8 mouse cellular contexts compared by ENCODE assay signal in genomic region chr3:96243921-96244572, GRCm38 (mm10). TPM values are rescaled to one million over a fixed set of nuclear protein-coding genes. Genes with fewer than 3 reads are reported as not detected.
DNase-seq lines count a peak whose midpoint lies in the region; ATAC-seq and TF ChIP-seq lines count a peak whose summit lies in the region.

No protein-coding gene starts in this region.

- no peak for TF ChIP-seq POLR2A in spleen, adult 2 months (IDR thresholded peaks at IDR 0.05; ENCODE audit: low read depth, low read length)

- 64% methylated on average over 7 of the region's 7 CpGs for WGBS in spleen, adult 2 months
- 81% methylated on average over 7 of the region's 7 CpGs for WGBS in forebrain, embryonic 13.5 days
- WGBS in kidney, embryonic 15.5 days, result 73% methylated on average over 7 of the region's 7 CpGs
- WGBS in neural tube, embryonic 12.5 days, result 80% methylated on average over 7 of the region's 7 CpGs

- no peaks in the 10 kb centered on the region for H3K36me3 ChIP-seq in spleen, adult 2 months (ENCODE audit: control insufficient read depth, insufficient read depth, low read length)
- no peaks in the 10 kb centered on the region for H3K36me3 ChIP-seq in forebrain, embryonic 13.5 days (ENCODE audit: poor library complexity, severe bottlenecking)
- no peaks in the 10 kb centered on the region for H3K36me3 ChIP-seq in kidney, embryonic 15.5 days
- no peaks in the 10 kb centered on the region for H3K36me3 ChIP-seq in neural tube, embryonic 12.5 days

- ATAC-seq in forebrain, embryonic 13.5 days, result no peak
- ATAC-seq in kidney, embryonic 15.5 days (replicated peaks; ENCODE audit: low FRiP score), result no peak
- no peak for ATAC-seq in neural tube, embryonic 12.5 days (ENCODE audit: low FRiP score, low read depth)
- no peak for ATAC-seq in megakaryocyte progenitor cell, adult 5-6 weeks (replicated peaks; ENCODE audit: poor library complexity)

- intact Hi-C loops in left cerebral cortex, postnatal 4 days (cut with DNase I), result no loop called here

- peaks cover 9% of the 10 kb centered on the region; the same call in 1 of the 2 replicates for H3K4me1 ChIP-seq in spleen, adult 2 months (ENCODE audit: control insufficient read depth, insufficient read depth, insufficient read length)
- peaks cover 41% of the 10 kb centered on the region for H3K4me1 ChIP-seq in forebrain, embryonic 13.5 days
- H3K4me1 ChIP-seq in kidney, embryonic 15.5 days, result peaks cover 35% of the 10 kb centered on the region
- H3K4me1 ChIP-seq in neural tube, embryonic 12.5 days, result peaks cover 16% of the 10 kb centered on the region

- no peak overlapping the region; the same call in 1 of the 2 replicates for H3K4me3 ChIP-seq in spleen, adult 2 months (ENCODE audit: extremely low read depth, insufficient read depth, insufficient read length)
- H3K4me3 ChIP-seq in forebrain, embryonic 13.5 days, result no peak overlapping the region
- 0 out of 2 replicates have a peak overlapping the region, but pooled peaks have one; percentile 54 for H3K4me3 ChIP-seq in kidney, embryonic 15.5 days (replicated peaks)
- H3K4me3 ChIP-seq in neural tube, embryonic 12.5 days, result no peak overlapping the region

- DNase-seq in spleen, adult 2 months (ENCODE audit: low read depth in 1 of 2, low spot score in 2 of 2), result no peak
- no peak for DNase-seq in spleen, adult 12 weeks (ENCODE audit: low spot score)
- DNase-seq in left cerebral cortex, postnatal 4 days, result no peak
- DNase-seq in testis, postnatal 10 days (ENCODE audit: low spot score), result no peak

- no peak for TF ChIP-seq CTCF in spleen, adult 2 months (IDR thresholded peaks at IDR 0.05; ENCODE audit: extremely low read depth, insufficient read depth, insufficient read length, insufficient replicate concordance)

- H3K9ac ChIP-seq in forebrain, embryonic 13.5 days, result peak overlapping the region; percentile 79
- H3K9ac ChIP-seq in kidney, embryonic 15.5 days, result peak overlapping the region; percentile 67; the same call in 1 of the 2 replicates
- peak overlapping the region; percentile 68; the same call in 1 of the 2 replicates for H3K9ac ChIP-seq in neural tube, embryonic 12.5 days

- H3K27ac ChIP-seq in spleen, adult 2 months (ENCODE audit: insufficient read depth, low read length), result peak overlapping the region; percentile 98
- H3K27ac ChIP-seq in forebrain, embryonic 13.5 days, result peak overlapping the region; percentile 96; the same call in 1 of the 2 replicates
- peak overlapping the region; percentile 100 for H3K27ac ChIP-seq in kidney, embryonic 15.5 days
- H3K27ac ChIP-seq in neural tube, embryonic 12.5 days, result peak overlapping the region; percentile 92; the same call in 1 of the 2 replicates

- no peaks in the 10 kb centered on the region for H3K9me3 ChIP-seq in forebrain, embryonic 13.5 days (replicated peaks)
- H3K9me3 ChIP-seq in kidney, embryonic 15.5 days (replicated peaks), result no peaks in the 10 kb centered on the region
- no peaks in the 10 kb centered on the region for H3K9me3 ChIP-seq in neural tube, embryonic 12.5 days

- no peaks in the 10 kb centered on the region for H3K27me3 ChIP-seq in spleen, adult 2 months (ENCODE audit: control insufficient read depth, insufficient read depth, low read length)
- no peaks in the 10 kb centered on the region for H3K27me3 ChIP-seq in forebrain, embryonic 13.5 days
- H3K27me3 ChIP-seq in kidney, embryonic 15.5 days, result no peaks in the 10 kb centered on the region
- no peaks in the 10 kb centered on the region for H3K27me3 ChIP-seq in neural tube, embryonic 12.5 days (replicated peaks)

- peak overlapping the region; percentile 70 for H3K4me2 ChIP-seq in forebrain, embryonic 13.5 days
- H3K4me2 ChIP-seq in kidney, embryonic 15.5 days, result peak overlapping the region; percentile 66
- H3K4me2 ChIP-seq in neural tube, embryonic 12.5 days (replicated peaks), result peak overlapping the region; percentile 64

RNA-seq across cellular contexts. Expression of gene Hist2h2aa1, which starts 1.2 kb away (rescaled TPM):
- polyA plus RNA-seq in spleen, adult 2 months (2012; rRNA removed), result 95.6 and 174 TPM in 2 replicates
- polyA plus RNA-seq in forebrain, embryonic 13.5 days (2015; fragmentation: Nextera tagmentation; extraction: Ambion mirVana), result 46.4 and 48.0 TPM in 2 replicates
- 28.0 and 29.7 TPM in 2 replicates for polyA plus RNA-seq in kidney, embryonic 15.5 days (2015; fragmentation: Nextera tagmentation; extraction: Ambion mirVana)
- 19.2 and 21.1 TPM in 2 replicates for polyA plus RNA-seq in neural tube, embryonic 12.5 days (2016; fragmentation: Nextera tagmentation; extraction: Ambion mirVana)
- not detected in 2 replicates for total RNA-seq in megakaryocyte progenitor cell, adult 5-6 weeks (2015)
- 7,846 and 10,813 TPM in 2 replicates for total RNA-seq in megakaryocyte progenitor cell, adult 5-6 weeks (2017)
- 10 to 100 TPM in 1 of 2 experiments, 1 to 10 TPM in 1; 9.5 to 10.0 TPM for total RNA-seq in left cerebral cortex, postnatal 4 days (2021)

RNA-seq across cellular contexts. Expression of gene Hist2h3c1, which starts 2.4 kb away (rescaled TPM):
- not detected in 2 replicates for polyA plus RNA-seq in spleen, adult 2 months (2012; rRNA removed)
- polyA plus RNA-seq in forebrain, embryonic 13.5 days (2015; fragmentation: Nextera tagmentation; extraction: Ambion mirVana), result 0.34 and 0.93 TPM in 2 replicates
- 0.55 and 1.2 TPM in 2 replicates for polyA plus RNA-seq in kidney, embryonic 15.5 days (2015; fragmentation: Nextera tagmentation; extraction: Ambion mirVana)
- polyA plus RNA-seq in neural tube, embryonic 12.5 days (2016; fragmentation: Nextera tagmentation; extraction: Ambion mirVana), result 0.50 and 1.1 TPM in 2 replicates
- total RNA-seq in megakaryocyte progenitor cell, adult 5-6 weeks (2015), result 17.3 and 17.9 TPM in 2 replicates
- total RNA-seq in megakaryocyte progenitor cell, adult 5-6 weeks (2017), result 2.8 TPM in 1 of 2 replicates, not detected in the other
- under 1 TPM in 1 of 2 experiments, not detected in 1; 0.90 TPM for total RNA-seq in left cerebral cortex, postnatal 4 days (2021)

RNA-seq across cellular contexts. Expression of gene Hist2h2aa2, which starts 4.0 kb away (rescaled TPM):
- polyA plus RNA-seq in spleen, adult 2 months (2012; rRNA removed), result 169 and 177 TPM in 2 replicates
- 74.1 and 91.2 TPM in 2 replicates for polyA plus RNA-seq in forebrain, embryonic 13.5 days (2015; fragmentation: Nextera tagmentation; extraction: Ambion mirVana)
- polyA plus RNA-seq in kidney, embryonic 15.5 days (2015; fragmentation: Nextera tagmentation; extraction: Ambion mirVana), result 42.2 and 50.0 TPM in 2 replicates
- 54.5 and 73.7 TPM in 2 replicates for polyA plus RNA-seq in neural tube, embryonic 12.5 days (2016; fragmentation: Nextera tagmentation; extraction: Ambion mirVana)
- 54.6 and 61.5 TPM in 2 replicates for total RNA-seq in megakaryocyte progenitor cell, adult 5-6 weeks (2015)
- 0.67 and 1,948 TPM in 2 replicates for total RNA-seq in megakaryocyte progenitor cell, adult 5-6 weeks (2017)
- total RNA-seq in left cerebral cortex, postnatal 4 days (2021), result 100 to 1,000 TPM; 517 to 538 TPM

RNA-seq across cellular contexts. Expression of gene Hist2h3c2, which starts 5.1 kb away (rescaled TPM):
- polyA plus RNA-seq in spleen, adult 2 months (2012; rRNA removed), result 66.4 and 158 TPM in 2 replicates
- polyA plus RNA-seq in forebrain, embryonic 13.5 days (2015; fragmentation: Nextera tagmentation; extraction: Ambion mirVana), result 14.7 and 15.0 TPM in 2 replicates
- 7.9 TPM in 2 replicates for polyA plus RNA-seq in kidney, embryonic 15.5 days (2015; fragmentation: Nextera tagmentation; extraction: Ambion mirVana)
- 5.0 and 8.2 TPM in 2 replicates for polyA plus RNA-seq in neural tube, embryonic 12.5 days (2016; fragmentation: Nextera tagmentation; extraction: Ambion mirVana)
- total RNA-seq in megakaryocyte progenitor cell, adult 5-6 weeks (2015), result 259 and 308 TPM in 2 replicates
- 127 and 135 TPM in 2 replicates for total RNA-seq in megakaryocyte progenitor cell, adult 5-6 weeks (2017)
- total RNA-seq in left cerebral cortex, postnatal 4 days (2021), result 10 to 100 TPM; 26.7 to 36.2 TPM

RNA-seq across cellular contexts. Expression of gene Hist2h4, which starts 19.1 kb away (rescaled TPM):
- 9.3 and 15.4 TPM in 2 replicates for polyA plus RNA-seq in spleen, adult 2 months (2012; rRNA removed)
- polyA plus RNA-seq in forebrain, embryonic 13.5 days (2015; fragmentation: Nextera tagmentation; extraction: Ambion mirVana), result 22.4 and 24.3 TPM in 2 replicates
- polyA plus RNA-seq in kidney, embryonic 15.5 days (2015; fragmentation: Nextera tagmentation; extraction: Ambion mirVana), result 11.6 and 14.3 TPM in 2 replicates
- polyA plus RNA-seq in neural tube, embryonic 12.5 days (2016; fragmentation: Nextera tagmentation; extraction: Ambion mirVana), result 8.5 and 13.5 TPM in 2 replicates
- 111 and 118 TPM in 2 replicates for total RNA-seq in megakaryocyte progenitor cell, adult 5-6 weeks (2015)
- total RNA-seq in megakaryocyte progenitor cell, adult 5-6 weeks (2017), result 114 and 115 TPM in 2 replicates
- 10 to 100 TPM; 53.4 to 58.8 TPM for total RNA-seq in left cerebral cortex, postnatal 4 days (2021)
